Mouse (Mus musculus): ENCODE results near the gene Ndufa4.
"Not testable (repeated sequence)": the region's sequence is repeated elsewhere in the genome, so short reads cannot be mapped to it uniquely, and the experiment has no call there.

Gene Ndufa4

DNA sequence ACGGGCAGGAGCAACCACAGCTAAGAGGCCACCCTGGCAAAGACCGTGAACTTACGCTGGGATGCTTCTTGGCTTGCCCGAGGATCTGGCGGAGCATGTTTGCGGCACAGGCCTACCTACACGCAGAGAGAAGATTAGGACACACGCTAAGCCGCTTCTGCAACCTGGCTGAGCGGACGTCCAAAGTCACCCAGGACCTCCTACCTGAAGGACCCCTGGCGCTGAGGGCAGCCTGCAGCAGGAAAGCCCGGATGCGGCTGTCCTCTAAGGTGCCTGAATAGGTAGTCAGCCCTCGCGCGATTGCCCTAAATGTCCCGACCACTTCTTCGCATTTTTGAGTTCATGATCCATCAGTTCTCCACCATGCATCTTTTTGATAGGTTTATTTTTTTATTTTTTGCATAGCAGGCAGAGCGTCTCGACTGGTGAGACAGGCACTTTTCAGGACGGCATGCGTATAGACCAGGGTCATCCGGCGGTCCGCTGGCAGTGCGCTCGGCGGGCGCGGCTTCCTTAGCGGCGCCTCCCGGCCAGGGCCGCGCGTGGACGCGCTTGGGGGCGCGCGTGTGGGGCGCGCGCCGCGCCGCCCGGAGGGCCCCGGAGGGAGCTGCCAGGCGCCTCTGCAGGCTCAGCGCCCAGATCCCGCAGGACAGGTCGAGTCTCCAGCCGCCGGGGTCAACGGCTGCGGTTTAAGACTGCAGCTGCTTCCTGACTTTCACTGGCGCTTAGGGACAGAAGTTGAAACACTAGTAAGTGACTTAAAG lies at the start of gene Ndufa4, which contains the start of gene Phf14:
TSS of gene Ndufa4 (minus strand) at position 229 of the 764 bp plus-strand sequence.
TSS of gene Phf14 (plus strand) at position 541 of the 764 bp plus-strand sequence.
- DNase-seq (ENCODE audit: low spot score), result peak; percentile 83

GRCm38 (mm10) chr6:11948100-11948499 lies 40.8 kb upstream of the Ndufa4 start:
- no peak for DNase-seq (ENCODE audit: low spot score)

DNA sequence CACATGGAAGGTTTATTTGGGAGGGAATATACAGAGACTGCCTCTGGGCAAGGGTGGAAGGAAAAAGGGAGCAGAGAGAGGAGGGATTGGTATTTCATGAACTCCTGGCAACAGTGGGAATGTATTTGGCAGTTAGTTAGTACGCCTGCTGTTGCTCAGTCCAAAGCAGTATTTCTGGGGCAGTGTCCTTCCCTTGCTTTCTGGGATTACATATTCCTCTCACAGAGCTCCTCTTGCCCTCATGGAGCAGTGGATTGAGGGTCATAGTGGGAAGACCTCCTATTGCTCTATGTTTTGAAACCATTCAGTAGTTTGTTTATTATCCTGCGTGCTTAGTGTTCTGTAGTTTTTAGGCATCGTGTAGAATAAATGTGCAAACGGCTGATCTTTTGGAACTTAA lies 34.8 kb upstream of the Ndufa4 start:
- DNase-seq (ENCODE audit: low spot score), result no peak

DNA sequence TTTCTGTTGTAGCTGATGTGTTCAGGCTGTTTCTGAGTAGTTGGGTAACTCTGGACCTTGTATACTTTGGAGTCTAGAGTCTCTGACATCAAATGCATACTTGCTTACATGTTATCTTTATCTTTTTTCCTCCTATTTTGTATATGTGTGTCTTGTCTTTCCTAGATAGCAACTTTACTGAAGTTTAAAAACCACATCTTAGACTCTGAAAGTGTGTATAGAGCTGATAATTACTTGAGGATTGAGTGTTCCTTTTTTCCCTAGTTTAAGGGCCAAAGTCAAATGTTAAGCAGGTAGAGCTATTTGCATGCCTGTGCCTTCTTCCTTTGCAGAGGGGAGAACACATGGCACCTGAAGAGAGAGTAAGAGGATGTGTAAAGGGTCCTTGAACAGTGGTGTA lies 33.6 kb upstream of the Ndufa4 start:
- no peak for DNase-seq (ENCODE audit: low spot score)

DNA sequence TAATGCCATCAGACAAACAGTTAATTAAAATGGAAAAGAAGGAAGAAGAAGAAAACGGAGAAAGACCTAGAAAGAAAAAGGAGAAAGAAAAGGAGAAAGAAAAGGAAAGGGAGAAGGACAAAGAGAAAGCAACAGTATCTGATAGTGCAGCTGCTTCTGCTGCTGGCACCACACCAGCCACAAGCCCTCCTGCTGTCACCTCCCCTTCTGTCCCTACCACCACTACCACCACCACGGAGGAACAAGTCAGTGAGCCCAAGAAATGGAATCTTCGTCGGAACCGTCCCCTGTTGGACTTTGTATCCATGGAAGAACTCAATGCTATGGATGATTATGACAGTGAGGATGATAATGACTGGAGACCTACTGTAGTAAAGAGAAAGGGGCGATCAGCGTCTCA lies 26.1 kb upstream of the Ndufa4 start:
- no peak for DNase-seq (ENCODE audit: low spot score)

DNA sequence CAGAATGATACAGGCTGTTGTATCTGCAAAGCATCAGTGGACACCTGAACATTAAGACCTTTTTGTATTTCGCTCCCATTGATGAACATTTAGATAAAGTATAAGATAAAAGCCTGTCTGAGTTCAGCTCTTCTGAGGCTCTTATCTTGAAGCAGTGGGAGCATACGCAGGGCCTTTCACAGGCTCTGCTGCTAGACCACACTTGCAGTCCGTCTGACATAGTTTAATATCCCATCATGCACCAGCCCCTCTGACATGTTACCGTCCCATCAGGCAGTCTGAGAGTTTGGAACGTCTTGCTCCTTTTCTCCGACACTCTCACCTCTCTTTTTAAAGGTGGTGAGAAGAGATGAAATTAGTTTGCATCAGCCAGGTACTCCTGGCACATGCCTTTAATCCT lies 20.2 kb upstream of the Ndufa4 start:
- no peak for DNase-seq (ENCODE audit: low spot score)

- no peak for DNase-seq (ENCODE audit: low spot score)
Observed at GRCm38 (mm10) chr6:11926082-11926595, 18.8 kb upstream of the Ndufa4 start.

DNA sequence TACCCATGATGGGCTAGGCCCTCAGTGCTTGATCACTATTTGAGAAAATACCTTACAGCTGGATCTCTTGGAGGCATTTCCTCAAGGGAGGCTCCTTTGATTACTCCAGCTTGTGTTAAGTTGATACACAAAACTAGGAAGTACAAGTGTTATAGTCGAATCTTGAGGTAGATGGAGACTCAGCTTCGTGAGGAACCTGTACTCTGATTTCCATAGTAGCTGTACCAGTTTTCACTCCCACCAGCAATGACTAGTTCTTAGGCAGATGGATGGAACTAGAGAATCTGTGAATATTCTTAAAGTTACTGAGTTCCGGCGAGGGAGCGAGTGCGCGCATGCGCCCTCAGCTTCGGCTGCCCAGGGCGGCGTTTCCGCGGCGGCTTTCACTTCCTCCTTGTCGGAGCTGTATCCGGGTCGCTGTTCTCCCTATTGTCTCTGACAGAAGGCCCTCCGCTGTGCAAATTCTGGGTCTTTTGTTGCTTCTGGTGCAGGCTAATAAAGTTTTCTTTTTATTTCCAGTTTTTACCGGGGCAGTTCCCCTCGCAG lies 18.3 kb upstream of the Ndufa4 start:
- peak; percentile 77 for DNase-seq (ENCODE audit: low spot score)

DNA sequence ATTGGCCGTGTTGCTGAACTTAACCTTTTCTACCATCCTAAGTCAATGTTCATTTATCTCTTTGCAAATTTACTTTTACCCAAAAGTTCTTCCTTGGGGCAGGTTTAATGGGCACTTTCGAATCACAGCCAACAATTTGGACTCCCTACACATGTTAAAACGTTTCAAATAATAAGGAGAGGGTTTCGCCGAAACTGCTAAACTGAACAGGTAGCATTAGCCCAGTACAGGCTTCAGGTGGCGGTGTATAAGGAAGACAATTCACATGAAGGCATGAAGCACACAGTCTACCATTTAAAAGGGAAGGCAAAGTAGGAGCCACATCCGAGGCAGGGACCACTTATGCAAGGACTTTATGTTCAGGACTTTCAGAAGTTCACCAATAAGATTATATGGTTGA lies 873 bp upstream of the Ndufa4 start:
- DNase-seq (ENCODE audit: low spot score), result no peak

- DNase-seq (ENCODE audit: low spot score), result no peak
Observed at GRCm38 (mm10) chr6:11906890-11907268, 418 bp downstream of the Ndufa4 start.

DNA sequence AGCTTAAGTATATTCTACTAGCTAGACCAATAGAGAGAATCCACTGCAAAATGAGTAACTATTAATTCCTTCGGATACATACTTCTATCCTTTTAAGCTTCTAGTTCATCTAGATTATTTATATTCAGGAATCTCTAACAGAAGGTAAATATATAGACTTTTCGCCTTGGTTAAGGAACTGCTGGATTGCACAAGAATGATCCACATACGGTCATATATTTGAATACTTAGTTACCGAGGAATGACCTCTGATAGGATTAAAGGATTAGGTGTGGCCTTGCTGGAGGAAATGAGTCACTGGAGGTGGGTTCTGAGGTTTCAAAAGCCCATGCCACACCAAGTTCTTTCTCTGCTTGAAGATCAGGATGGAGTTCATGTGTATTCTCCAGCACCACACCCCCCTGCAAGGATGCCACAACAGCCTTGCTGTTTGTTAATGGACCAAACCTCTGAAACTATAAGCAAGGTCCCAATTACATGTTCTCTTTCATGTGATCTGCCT lies 6.4 kb downstream of the Ndufa4 start:
- DNase-seq (ENCODE audit: low spot score), result no peak

DNA sequence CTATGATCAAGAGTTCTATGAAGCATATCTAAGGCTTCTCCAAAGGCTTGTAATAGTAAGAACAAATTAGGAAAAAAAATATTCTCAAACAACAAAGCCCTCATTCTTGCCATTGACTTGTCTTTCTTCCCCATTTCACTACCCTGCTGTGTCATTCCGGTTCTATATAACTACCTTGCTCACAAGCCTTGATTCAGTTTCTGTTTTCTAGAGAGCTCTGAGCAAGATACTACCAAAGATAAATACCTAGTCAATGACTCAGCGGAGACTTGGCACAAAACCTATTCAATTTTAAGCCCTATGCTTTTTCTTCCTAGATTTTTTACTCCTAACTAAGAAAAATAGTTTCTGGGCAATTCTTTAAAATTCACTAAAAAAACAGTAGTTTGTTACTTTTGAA lies 31.9 kb downstream of the Ndufa4 start:
- not testable (repeated sequence) for DNase-seq (ENCODE audit: low spot score)
